Mouse (Mus musculus) kidney, adult 2 months (tissue): ENCODE data around the gene Fzd2. TPM values are rescaled to one million over a fixed set of nuclear protein-coding genes. Genes with fewer than 3 reads are reported as not detected.
A peak's percentile ranks its signal among the peaks of the same experiment; 100 is the strongest.
"Not testable (repeated sequence)": the region's sequence is repeated elsewhere in the genome, so short reads cannot be mapped to it uniquely, and the experiment has no call there.

Experiments used
- DNase-seq: peaks from one replicate; pipeline ENCODE4 v3.0.0; 2021
- H3K27ac ChIP-seq: fragments of 200-500 bp; 2 replicates; pipeline ENCODE4 v1.5.1; 2012; ENCODE audit warnings: low read depth, low read length, control low read depth, inconsistent platforms; ENCODE audit not compliant: insufficient read depth
- H3K27me3 ChIP-seq: fragments of 200-500 bp; replicated peaks from 2 replicates; pipeline ENCODE4 v1.6.1; 2012; ENCODE audit warnings: mild to moderate bottlenecking, moderate library complexity, low read length, inconsistent platforms; ENCODE audit not compliant: control insufficient read depth, insufficient read depth
- H3K36me3 ChIP-seq: fragments of 200-500 bp; 2 replicates; pipeline ENCODE4 v1.6.1; 2012; ENCODE audit warnings: mild to moderate bottlenecking, moderate library complexity, low read length, inconsistent platforms; ENCODE audit not compliant: control insufficient read depth, insufficient read depth
- H3K4me1 ChIP-seq: fragments of 200-500 bp; 2 replicates; pipeline ENCODE4 v1.6.1; 2011; ENCODE audit warnings: low read length; ENCODE audit not compliant: control insufficient read depth, insufficient read depth
- H3K4me3 ChIP-seq: fragments of 200-500 bp; 2 replicates; pipeline ENCODE4 v1.5.1; 2011; ENCODE audit warnings: mild to moderate bottlenecking, low read depth, low read length, control low read depth; ENCODE audit not compliant: insufficient read depth
- CTCF ChIP-seq: fragments of 200-500 bp; conservative IDR thresholded peaks from 2 replicates; pipeline ENCODE4 v1.5.1; 2011; ENCODE audit warnings: low read depth, mild to moderate bottlenecking, control low read depth, low read length, moderate library complexity, mixed read lengths; ENCODE audit not compliant: insufficient read depth, insufficient read length
- POLR2A ChIP-seq: fragments of 200-500 bp; IDR thresholded peaks from one replicate; pipeline ENCODE4 v1.6.1; 2011; ENCODE audit warnings: low read depth, low read length, control low read depth
- WGBS: fragments of 180-500 bp; shearing (Covaris S2); methylation state at CpG from one replicate; pipeline ENCODE4 v1.1.7; 2018; 5-methylcytosine and 5-hydroxymethylcytosine counted together
- polyA plus RNA-seq: library from polyadenylated mRNA; depleted of rRNA; stranded (reverse); fragments of >200 nt; gene quantifications from 2 replicates; pipeline ENCODE4 v1.2.3, GENCODE M21; 2012; rRNA removed

Fzd2 gene
- polyA plus RNA-seq: 8.5 and 12.2 TPM in 2 replicates

DNA sequence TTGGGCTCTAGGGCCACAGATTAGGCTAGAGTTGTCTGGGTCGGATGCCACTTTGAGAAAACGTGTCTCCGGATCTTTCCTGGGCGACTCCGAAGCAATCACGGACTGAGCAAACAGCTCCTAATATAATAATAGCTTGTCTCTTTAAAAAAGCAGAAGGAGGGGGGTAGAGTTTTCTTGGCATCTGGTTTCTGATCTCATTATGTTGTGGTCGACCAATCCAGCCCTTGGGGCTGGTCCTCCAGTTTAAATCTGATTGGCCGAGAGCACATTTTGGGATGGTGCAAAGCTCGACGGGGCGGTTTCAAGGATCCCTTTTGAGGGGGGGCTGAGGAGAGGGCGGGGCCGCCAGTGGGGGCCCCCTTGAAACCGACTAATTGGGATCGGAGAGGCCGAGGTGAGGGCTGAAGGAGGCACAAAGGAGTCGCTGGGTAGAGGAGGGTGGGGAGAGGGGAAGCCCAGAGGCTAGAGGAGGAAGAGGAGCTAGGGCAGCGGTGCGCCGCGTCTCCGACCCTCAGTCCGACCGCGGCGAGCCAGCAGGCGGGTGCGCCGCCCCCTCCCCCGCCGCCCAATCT is at the start of gene Fzd2:
Gene Fzd2, plus strand, starts transcription at position 387 of the 575 bp plus-strand sequence.
- H3K4me1 ChIP-seq: no peaks in the 10 kb centered on the region
- under 1% methylated on average over 30 of the region's 31 CpGs for WGBS
- TF ChIP-seq POLR2A (no peak), CTCF (no peak)
- no peaks in the 10 kb centered on the region; the same call in 1 of the 2 replicates for H3K27me3 ChIP-seq
- H3K36me3 ChIP-seq: no peaks in the 10 kb centered on the region
- peak; percentile 92 for DNase-seq
- peak within 1 kb of the TSS; percentile 68; the same call in 1 of the 2 replicates for H3K27ac ChIP-seq
- peak within 1 kb of the TSS; percentile 88 for H3K4me3 ChIP-seq

DNA sequence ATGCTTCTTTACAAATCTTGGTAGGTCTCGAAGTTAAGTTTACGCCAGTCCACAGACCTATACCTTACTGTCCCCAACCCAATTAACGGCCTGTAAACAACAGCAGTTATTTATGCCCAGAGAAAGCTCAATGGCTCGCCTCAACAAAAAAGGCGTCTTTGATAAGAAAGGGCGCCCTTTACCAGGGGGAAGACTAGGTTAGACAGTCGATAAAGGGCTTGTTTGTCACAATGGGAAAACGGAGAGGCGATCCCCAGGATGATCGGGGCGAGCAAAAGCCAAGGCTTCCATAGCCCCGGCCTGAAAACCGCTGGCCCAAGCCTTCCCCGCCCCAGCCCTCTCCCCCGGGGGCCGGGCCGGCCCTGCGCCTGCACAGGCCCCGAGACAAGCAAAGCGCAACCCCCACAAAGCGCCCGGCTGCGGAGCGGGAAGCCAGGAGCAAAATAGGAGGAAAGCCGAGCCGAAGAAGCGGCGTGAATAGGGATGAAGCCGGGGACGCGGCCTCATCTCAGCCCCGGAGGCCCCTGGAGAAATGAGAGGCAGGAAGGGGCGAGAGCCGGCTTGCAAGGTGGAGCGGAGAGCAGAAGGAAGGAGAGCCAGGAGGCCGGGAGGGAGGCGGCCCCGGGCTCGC is 48.7 kb upstream of the Fzd2 start:
- TF ChIP-seq POLR2A (no peak), CTCF (no peak)
- H3K36me3 ChIP-seq: no peaks in the 10 kb centered on the region
- H3K27me3 ChIP-seq: no peaks in the 10 kb centered on the region
- H3K27ac ChIP-seq: peak overlapping the region; percentile 40
- WGBS: under 1% methylated on average over 38 of the region's 39 CpGs
- H3K4me3 ChIP-seq: peak overlapping the region; percentile 58
- peaks cover 5% of the 10 kb centered on the region; the same call in 1 of the 2 replicates for H3K4me1 ChIP-seq
- peak; percentile 7 for DNase-seq

DNA sequence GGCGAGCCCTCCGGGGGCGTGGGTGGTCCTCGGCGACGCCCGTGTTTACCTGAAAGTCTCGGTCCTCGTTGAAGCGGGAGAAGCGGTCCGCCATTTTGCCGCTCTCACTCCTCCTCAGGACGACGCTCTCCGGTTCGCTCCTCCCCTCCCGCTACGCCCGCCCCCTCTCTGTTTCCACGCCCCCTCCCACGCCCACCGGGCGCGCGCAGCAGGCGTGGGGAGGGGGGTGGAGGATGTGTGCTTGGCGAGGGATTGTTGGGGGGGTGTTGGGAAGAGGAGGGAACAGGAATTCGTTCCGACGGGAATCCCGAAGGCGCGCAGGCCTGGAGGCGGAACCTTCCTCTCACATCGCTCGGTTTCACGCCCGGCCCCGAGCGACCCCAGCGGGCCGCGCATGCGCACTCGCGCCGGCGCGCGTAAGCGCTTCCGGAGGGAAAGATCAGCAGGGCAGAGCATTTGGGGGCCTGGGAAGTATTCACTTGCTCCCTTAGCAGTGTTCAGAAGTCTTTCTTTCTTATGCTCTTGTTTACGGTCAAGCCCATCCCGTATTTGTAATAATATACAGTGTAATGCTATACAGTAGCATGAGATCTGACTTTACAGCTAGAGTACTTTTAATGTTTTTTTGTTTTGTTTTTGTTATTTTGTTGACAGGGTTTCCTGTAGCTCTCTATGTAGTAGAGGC is 48.0 kb upstream of the Fzd2 start, which contains the start of gene Gpatch8:
Gene Gpatch8, minus strand, starts transcription at position 362 of the 685 bp plus-strand sequence.
- H3K36me3 ChIP-seq: no peaks in the 10 kb centered on the region
- TF ChIP-seq POLR2A: peak; percentile 90
- TF ChIP-seq CTCF: no peak
- peak within 1 kb of the TSS; percentile 58 for H3K4me3 ChIP-seq
- DNase-seq: peak; percentile 98
- WGBS: under 1% methylated on average over 50 of the region's 55 CpGs
- peaks cover 5% of the 10 kb centered on the region; the same call in 1 of the 2 replicates for H3K4me1 ChIP-seq
- H3K27me3 ChIP-seq: no peaks in the 10 kb centered on the region
- H3K27ac ChIP-seq: peak within 1 kb of the TSS; percentile 63

DNA sequence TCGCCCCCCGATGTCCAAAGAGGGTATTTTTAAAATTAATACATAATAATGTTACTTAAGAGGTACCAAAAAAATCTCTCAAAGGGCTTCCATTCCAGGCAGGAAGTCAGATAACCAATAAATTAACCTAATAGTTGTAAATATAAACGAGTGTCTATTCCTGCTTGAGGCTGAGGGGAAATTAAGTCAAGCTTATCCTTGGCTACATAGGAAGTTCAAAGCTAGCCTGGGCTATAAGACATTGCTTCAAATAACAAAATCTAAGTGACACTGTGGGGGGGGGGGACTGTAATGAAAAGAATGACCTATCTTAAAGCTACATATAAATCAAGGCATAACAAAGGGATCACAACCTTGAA is 47.5 kb upstream of the Fzd2 start:
- peak overlapping the region; percentile 63; the same call in 1 of the 2 replicates for H3K27ac ChIP-seq
- under 1% methylated on average over 3 of the region's 3 CpGs for WGBS
- H3K4me3 ChIP-seq: no peak overlapping the region

DNA sequence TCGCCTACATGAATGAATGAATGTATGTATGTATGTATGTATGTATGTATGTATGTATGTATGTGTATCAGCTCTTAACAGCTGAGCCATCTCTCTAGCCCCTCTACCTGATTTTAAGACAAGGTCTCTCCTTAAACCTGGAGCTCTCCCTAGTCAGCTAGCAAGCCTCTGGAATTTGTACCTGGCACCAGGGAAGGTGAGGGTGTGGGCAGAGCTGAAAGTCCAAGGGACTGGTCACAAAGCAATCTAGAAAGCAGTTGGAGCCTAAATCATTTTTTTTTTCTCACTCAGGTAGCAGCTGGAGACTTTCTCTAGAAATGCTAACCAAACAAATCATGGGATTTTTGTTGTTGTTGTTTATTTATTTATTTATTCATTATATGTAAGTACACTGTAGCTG is 46.8 kb upstream of the Fzd2 start:
- DNase-seq: peak; percentile 80
- Histone ChIP-seq H3K36me3 (no peaks in the 10 kb centered on the region), H3K27me3 (no peaks in the 10 kb centered on the region), H3K4me3 (no peak overlapping the region), H3K27ac (no peak overlapping the region; the same call in 1 of the 2 replicates), H3K4me1 (peaks cover 5% of the 10 kb centered on the region; the same call in 1 of the 2 replicates)
- TF ChIP-seq POLR2A: no peak
- no peak for TF ChIP-seq CTCF
- 79% methylated on average over 1 of the region's 1 CpGs for WGBS

More for the DNA sequence above, 47.5 kb upstream of the Fzd2 start:
- Histone ChIP-seq H3K4me1 (peaks cover 5% of the 10 kb centered on the region; the same call in 1 of the 2 replicates), H3K36me3 (no peaks in the 10 kb centered on the region), H3K27me3 (no peaks in the 10 kb centered on the region)
- TF ChIP-seq POLR2A (no peak), CTCF (no peak)
- no peak for DNase-seq

DNA sequence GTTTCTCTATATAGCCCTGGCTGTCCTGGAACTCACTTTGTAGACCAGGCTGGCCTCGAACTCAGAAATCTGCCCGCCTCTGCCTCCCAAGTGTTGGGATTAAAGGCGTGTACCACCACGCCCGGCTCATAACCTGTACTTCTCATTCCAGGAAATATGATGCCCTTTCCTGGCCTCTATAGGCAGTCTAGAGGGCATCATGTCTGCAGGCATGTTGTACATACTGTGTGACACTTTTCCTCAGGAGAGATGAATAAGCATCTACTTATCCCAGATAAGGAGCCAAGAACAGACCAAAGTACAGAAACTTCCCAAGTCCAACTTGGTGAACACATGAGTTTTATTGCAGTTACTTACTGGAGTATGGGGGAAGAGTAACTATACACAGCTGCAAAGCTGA is 45.5 kb upstream of the Fzd2 start:
- Histone ChIP-seq H3K36me3 (no peaks in the 10 kb centered on the region), H3K27me3 (no peaks in the 10 kb centered on the region), H3K27ac (no peak overlapping the region), H3K4me1 (peaks cover 5% of the 10 kb centered on the region; the same call in 1 of the 2 replicates), H3K4me3 (no peak overlapping the region)
- no peak for TF ChIP-seq POLR2A
- TF ChIP-seq CTCF: no peak
- peak; percentile 19 for DNase-seq
- 98% methylated on average over 4 of the region's 5 CpGs for WGBS

DNA sequence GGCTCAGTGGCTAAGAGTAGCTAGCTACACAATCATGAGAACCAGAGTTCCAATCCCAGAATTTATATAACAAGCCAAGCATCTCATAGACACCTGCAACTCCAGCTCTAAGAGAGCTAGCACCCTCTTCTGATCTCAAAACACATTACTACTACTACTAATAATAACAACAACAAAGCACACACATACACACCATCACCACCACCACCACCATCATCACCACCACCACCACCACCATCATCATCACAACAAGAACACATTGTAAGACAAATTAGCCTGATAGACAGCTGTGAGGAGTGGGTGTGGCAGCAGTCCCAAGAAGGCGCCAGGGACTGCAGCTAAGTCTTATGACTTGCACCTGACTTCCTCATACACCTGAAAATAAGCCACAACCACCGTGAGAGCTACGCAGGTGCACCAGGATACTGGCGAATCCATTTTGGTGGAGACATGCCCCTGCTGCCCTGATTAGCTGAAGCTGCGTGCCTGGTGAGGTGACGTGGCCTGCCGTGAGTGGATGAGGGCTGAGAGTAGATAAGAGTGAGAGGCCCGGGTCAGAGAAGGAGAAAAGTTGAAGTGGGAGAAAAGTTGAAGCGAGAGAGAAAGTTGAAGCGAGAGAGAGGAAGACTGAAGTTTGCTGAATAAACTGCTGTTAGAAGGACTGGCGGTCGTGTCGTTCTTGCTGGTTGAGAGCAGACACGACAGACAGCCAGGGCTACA is 39.1 kb upstream of the Fzd2 start:
- 84% methylated on average over 14 of the region's 14 CpGs for WGBS
- not testable (repeated sequence) for H3K4me1 ChIP-seq, H3K27ac ChIP-seq, H3K27me3 ChIP-seq, DNase-seq, H3K36me3 ChIP-seq, H3K4me3 ChIP-seq
